Mouse (Mus musculus) C2C12 (cell line): ENCODE measurements around the gene Gm10912. TPM values are rescaled to one million over a fixed set of nuclear protein-coding genes. Genes with fewer than 3 reads are reported as not detected.
"Not testable (repeated sequence)": the region's sequence is repeated elsewhere in the genome, so short reads cannot be mapped to it uniquely, and the experiment has no call there.

Source experiments
- H3K27me3 ChIP-seq: one replicate; pipeline ENCODE4 v1.6.1; 2011; ENCODE audit not compliant: control insufficient read depth, insufficient read depth, insufficient read length
- H3K36me3 ChIP-seq: one replicate; pipeline ENCODE4 v1.6.1; 2011; ENCODE audit not compliant: control insufficient read depth, insufficient read depth
- H3K4me3 ChIP-seq: one replicate; pipeline ENCODE4 v1.5.1; 2011; ENCODE audit warnings: mild to moderate bottlenecking, control low read depth; ENCODE audit not compliant: poor library complexity, insufficient read depth, severe bottlenecking
- H3K79me2 ChIP-seq: one replicate; pipeline ENCODE4 v1.6.1; 2011; ENCODE audit not compliant: control insufficient read depth, insufficient read depth
- H3K79me3 ChIP-seq: one replicate; pipeline ENCODE4 v1.6.1; 2011; ENCODE audit warnings: low read depth, control low read depth
- H3ac ChIP-seq: one replicate; pipeline ENCODE3; 2011; ENCODE audit warnings: low read depth; ENCODE audit not compliant: control insufficient read depth, insufficient read length
- CEBPB ChIP-seq: IDR thresholded peaks from one replicate; pipeline ENCODE4 v1.6.1; 2011; ENCODE audit warnings: low read depth, mild to moderate bottlenecking, control low read depth, moderate library complexity
- CTCF ChIP-seq: IDR thresholded peaks from one replicate; pipeline ENCODE4 v1.5.1; 2011; ENCODE audit not compliant: control insufficient read depth, insufficient read depth, insufficient read length
- FOSL1 ChIP-seq: IDR thresholded peaks from one replicate; pipeline ENCODE4 v1.8.0; 2011; ENCODE audit warnings: mild to moderate bottlenecking, low read length; ENCODE audit not compliant: poor library complexity, insufficient read depth, severe bottlenecking
- MAX ChIP-seq: IDR thresholded peaks from one replicate; pipeline ENCODE4 v1.6.1; 2011; ENCODE audit warnings: mild to moderate bottlenecking, control low read depth
- MYOD1 ChIP-seq: IDR thresholded peaks from one replicate; pipeline ENCODE4 v1.6.1; 2011; ENCODE audit warnings: low read depth; ENCODE audit not compliant: control insufficient read depth, insufficient read length
- MYOG ChIP-seq: IDR thresholded peaks from one replicate; pipeline ENCODE4 v1.6.1; 2011; ENCODE audit not compliant: control insufficient read depth, insufficient read length; ENCODE audit errors: extremely low read depth
- USF1 ChIP-seq: IDR thresholded peaks from one replicate; pipeline ENCODE4 v1.6.1; 2011; ENCODE audit warnings: low read depth, mild to moderate bottlenecking, control low read depth, moderate library complexity
- polyA plus RNA-seq: library from polyadenylated mRNA; unstranded; fragments of >200 nt; fragmentation: generic; extraction: Trizol; gene quantifications from one replicate; pipeline ENCODE4 v1.2.1, GENCODE M21; 2012; ENCODE audit warnings: missing spikeins

The Gm10912 gene
- polyA plus RNA-seq, 1 experiment, result not detected

DNA sequence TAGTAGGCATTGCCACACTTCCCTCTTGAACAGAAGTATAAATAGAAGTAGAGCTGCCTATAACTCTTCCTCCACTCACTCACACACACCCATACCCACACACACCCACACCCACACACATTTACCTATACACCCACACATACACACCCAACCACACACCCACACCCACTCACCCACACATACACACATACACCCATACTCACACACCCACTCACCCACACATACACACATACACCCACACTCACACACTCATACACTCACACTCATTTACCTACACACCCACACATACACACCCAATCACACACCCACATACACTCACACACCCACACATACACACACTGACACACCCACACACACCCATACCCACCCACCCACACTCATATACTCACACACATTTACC is 16.8 kb downstream of the Gm10912 start:
- H3K36me3 ChIP-seq, result no peaks in the 10 kb centered on the region
- H3K79me3 ChIP-seq, result no peaks in the 10 kb centered on the region
- no peak overlapping the region for H3K4me3 ChIP-seq
- TF ChIP-seq USF1 (no peak), CTCF (no peak), MYOD1 (no peak), FOSL1 (no peak), CEBPB (no peak), MAX (no peak)
- no peaks in the 10 kb centered on the region for H3K79me2 ChIP-seq
- no peak overlapping the region for H3ac ChIP-seq
- H3K27me3 ChIP-seq, result no peaks in the 10 kb centered on the region

DNA sequence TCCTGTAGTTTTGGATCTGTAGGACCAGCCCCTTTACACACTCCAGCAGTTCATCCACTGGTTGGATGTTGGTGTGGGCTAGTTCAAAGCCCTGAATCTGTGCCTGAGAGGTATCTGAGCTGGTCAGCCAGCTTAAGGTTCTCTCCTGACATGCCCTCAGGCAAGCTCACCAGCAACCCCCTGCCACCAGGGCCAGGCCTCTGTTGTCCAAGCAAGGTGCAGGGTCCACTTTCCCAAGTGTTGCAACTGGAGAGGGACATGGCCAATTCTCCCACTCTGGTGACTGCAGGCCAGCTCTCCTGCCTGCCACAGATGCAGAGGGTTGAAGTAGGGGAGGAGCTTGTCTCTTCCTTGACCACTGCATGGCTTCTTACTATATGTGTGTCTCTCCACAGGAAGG is 18.4 kb downstream of the Gm10912 start:
- not testable (repeated sequence) for H3ac ChIP-seq, H3K36me3 ChIP-seq, H3K79me2 ChIP-seq, H3K79me3 ChIP-seq, H3K27me3 ChIP-seq, H3K4me3 ChIP-seq

DNA sequence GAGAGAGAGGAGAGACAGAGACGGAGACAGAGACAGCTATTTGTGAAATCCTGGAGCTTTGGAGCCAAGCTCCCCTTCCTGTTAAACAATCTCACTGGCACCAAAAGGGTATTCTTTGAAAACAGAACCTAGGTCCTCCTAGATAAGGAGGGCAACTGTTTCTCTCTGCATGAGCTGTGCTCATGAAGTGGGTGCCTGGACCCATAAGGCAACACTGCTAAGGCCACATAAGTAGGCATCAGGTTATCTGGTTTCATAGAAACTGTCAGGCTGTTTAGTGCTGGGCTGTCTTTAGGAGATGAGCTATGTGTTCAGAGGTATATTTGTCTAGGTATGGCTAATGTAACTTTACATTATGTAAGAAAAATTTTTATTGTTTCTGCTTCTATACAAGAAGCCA is 21.9 kb downstream of the Gm10912 start:
- not testable (repeated sequence) for H3K27me3 ChIP-seq, H3K36me3 ChIP-seq, H3K79me3 ChIP-seq, H3K79me2 ChIP-seq, H3ac ChIP-seq, H3K4me3 ChIP-seq

DNA sequence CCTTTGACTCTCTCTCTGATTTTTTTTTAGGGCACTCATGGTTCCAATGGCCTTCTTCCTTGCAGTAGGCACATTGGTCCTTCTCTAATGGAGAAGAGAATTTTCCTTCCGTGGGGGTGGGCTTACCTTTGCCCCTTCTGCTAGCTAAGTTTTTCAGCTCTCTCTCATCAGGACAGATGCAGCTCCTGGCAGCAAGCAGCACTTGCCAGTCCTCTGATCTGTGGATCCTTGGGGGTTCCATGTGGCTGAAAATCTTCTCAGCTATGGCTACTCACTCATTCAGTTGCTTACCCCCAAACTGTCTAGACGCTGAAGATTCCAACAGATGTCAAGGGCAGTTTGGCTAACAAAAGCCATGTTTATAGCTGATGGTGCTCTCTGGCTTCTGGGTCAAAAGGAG is 27.7 kb downstream of the Gm10912 start:
- Histone ChIP-seq H3K79me3 (no peaks in the 10 kb centered on the region), H3K4me3 (no peak overlapping the region), H3ac (no peak overlapping the region), H3K79me2 (no peaks in the 10 kb centered on the region), H3K27me3 (peaks cover 7% of the 10 kb centered on the region), H3K36me3 (no peaks in the 10 kb centered on the region)
- TF ChIP-seq CTCF (no peak), MYOG (no peak), CEBPB (no peak), MYOD1 (no peak), FOSL1 (no peak), USF1 (no peak), MAX (no peak)

DNA sequence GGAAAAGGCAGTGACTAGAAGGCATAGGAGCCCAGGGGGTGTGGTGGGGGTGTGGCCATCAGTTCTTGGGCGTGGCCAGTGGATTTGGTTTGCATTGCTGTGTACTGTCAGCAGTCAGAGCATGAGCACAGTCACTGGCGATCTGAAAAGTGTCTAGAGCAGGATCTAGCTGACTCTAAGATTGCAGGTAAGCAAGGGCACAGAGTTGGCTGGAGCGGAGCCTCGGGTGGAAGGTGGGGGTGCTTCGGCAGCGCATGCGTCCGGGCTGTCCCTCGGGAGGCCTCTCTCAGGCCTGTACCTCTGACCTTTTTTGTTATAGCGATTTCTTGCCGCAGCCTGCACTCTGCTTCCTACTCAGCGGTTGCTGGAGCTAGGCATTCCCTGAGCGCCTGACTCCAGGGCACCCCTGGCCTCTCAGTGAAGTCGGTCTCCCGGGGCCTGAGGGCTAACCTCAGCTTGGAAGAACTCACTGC is 30.2 kb downstream of the Gm10912 start, which contains the start of gene Cd59a:
TSS of gene Cd59a (plus strand) at position 61 of the 473 bp plus-strand sequence.
- TF ChIP-seq FOSL1, result no peak
- no peak for TF ChIP-seq MAX
- no peak for TF ChIP-seq CEBPB
- no peak for TF ChIP-seq MYOG
- TF ChIP-seq USF1, result no peak
- TF ChIP-seq MYOD1, result no peak
- no peak for TF ChIP-seq CTCF
- Histone ChIP-seq H3K36me3 (no peaks in the 10 kb centered on the region), H3ac (peak within 1 kb of the TSS; percentile 30), H3K27me3 (peaks cover 7% of the 10 kb centered on the region), H3K4me3 (peak within 1 kb of the TSS; percentile 18), H3K79me3 (no peaks in the 10 kb centered on the region), H3K79me2 (no peaks in the 10 kb centered on the region)

DNA sequence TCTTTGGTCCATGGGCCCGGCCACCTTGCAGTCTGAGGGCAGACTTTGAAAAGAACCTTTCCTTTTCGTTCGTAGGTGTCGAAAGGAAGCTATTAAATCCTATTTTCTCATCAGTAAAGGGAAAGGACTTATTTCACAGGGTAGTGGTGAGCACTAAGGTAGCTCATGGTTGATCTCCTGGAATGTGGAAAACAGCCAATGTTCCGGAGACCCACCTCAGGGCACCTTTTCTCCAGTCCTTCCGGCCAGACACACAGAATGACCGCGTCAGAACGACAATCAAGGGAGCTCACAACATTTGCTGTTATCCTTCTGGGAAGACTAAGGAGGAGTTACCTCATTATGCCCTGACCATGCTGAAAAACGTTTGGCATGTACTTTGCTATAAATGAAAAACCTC is 30.6 kb downstream of the Gm10912 start:
- no peaks in the 10 kb centered on the region for H3K79me2 ChIP-seq
- H3K36me3 ChIP-seq, result no peaks in the 10 kb centered on the region
- no peaks in the 10 kb centered on the region for H3K79me3 ChIP-seq
- no peak overlapping the region for H3ac ChIP-seq
- TF ChIP-seq FOSL1 (no peak), CTCF (no peak), MYOG (no peak), MYOD1 (no peak), MAX (no peak), CEBPB (no peak), USF1 (no peak)
- peaks cover 7% of the 10 kb centered on the region for H3K27me3 ChIP-seq
- H3K4me3 ChIP-seq, result no peak overlapping the region

DNA sequence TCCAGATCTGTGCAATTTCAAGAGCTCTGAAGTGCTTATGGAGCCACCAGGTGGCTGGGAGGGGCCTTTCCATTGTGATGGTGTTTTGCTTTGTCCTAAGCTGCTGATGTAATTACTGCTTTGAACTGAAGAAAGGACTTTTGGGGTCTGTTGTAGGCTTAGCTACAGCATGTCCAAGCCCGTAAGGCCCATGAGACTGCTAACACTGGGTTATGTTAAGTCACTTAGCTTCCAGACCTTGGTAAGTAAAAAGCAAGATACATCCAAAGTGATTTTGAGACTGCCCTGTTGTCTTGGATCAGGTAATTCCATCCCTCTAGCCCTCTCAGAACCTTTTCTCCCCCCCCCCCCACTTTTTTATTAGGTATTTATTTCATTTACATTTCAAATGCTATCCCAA is 31.2 kb downstream of the Gm10912 start:
- not testable (repeated sequence) for H3K4me3 ChIP-seq, H3K36me3 ChIP-seq, H3ac ChIP-seq, H3K27me3 ChIP-seq, H3K79me3 ChIP-seq, H3K79me2 ChIP-seq

DNA sequence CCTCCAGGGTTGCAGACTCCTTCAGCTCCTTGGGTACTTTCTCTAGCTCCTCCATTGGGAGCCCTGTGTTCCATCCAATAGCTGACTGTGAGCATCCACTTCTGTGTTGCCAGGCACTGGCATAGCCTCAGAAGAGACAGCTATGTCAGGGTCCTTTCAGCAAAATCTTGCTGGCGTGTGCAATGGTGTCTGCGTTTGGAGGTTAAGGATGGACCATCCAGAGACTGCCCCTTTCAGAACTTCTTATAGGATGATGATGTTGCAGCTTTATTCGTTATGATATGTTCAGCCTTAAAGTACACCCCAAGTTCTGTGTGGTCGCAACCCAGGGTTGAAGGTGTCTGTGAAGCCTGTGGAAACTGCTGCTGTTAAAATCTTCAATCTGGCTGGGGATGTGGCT is 31.8 kb downstream of the Gm10912 start:
- not testable (repeated sequence) for H3K4me3 ChIP-seq, H3K79me2 ChIP-seq, H3K79me3 ChIP-seq, H3ac ChIP-seq, H3K36me3 ChIP-seq, H3K27me3 ChIP-seq
